Mouse (Mus musculus) embryonic fibroblast, embryonic 13.5 days (primary cell): ENCODE measurements around the gene Tmem86b.

ENCODE experiments used
- CTCF ChIP-seq: IDR thresholded peaks from 2 replicates; pipeline ENCODE4 v1.5.1; 2011; ENCODE audit warnings: mild to moderate bottlenecking, control low read depth, low read length, moderate library complexity, borderline replicate concordance; ENCODE audit not compliant: insufficient read depth
- POLR2A ChIP-seq: IDR thresholded peaks from 2 replicates; pipeline ENCODE4 v1.6.1; 2011; ENCODE audit warnings: low read depth, mild to moderate bottlenecking, control low read depth, low read length, moderate library complexity

GRCm38 (mm10) chr7:4657521-4658127 is 26.4 kb upstream of the Tmem86b start:
- TF ChIP-seq CTCF (no peak), POLR2A (no peak)
